Mouse (Mus musculus) thymus, adult 2 months (tissue): ENCODE measurements at regions not wholly inside any gene's neighbourhood (a gene's known extent, or its start where the extent isn't known, plus 50 kb on each side); places are given as distances from the start of the nearest gene placed in this dataset.

Experiments used
- DNase-seq: peaks from one replicate; pipeline ENCODE4 v3.0.0; 2021
- H3K27ac ChIP-seq: fragments of 200-500 bp; 2 replicates; pipeline ENCODE4 v1.5.1; 2012; ENCODE audit warnings: low read length, control low read depth; ENCODE audit not compliant: control insufficient read depth, insufficient read depth
- H3K27me3 ChIP-seq: fragments of 200-500 bp; 2 replicates; pipeline ENCODE4 v1.6.1; 2012; ENCODE audit warnings: mild to moderate bottlenecking, low read length, moderate library complexity, mixed read lengths; ENCODE audit not compliant: control insufficient read depth, insufficient read depth
- H3K36me3 ChIP-seq: fragments of 200-500 bp; 2 replicates; pipeline ENCODE4 v1.6.1; 2012; ENCODE audit warnings: mild to moderate bottlenecking, low read length, moderate library complexity; ENCODE audit not compliant: control insufficient read depth, insufficient read depth
- H3K4me1 ChIP-seq: fragments of 200-500 bp; replicated peaks from 2 replicates; pipeline ENCODE4 v1.6.1; 2012; ENCODE audit warnings: low read length; ENCODE audit not compliant: control insufficient read depth, insufficient read depth
- H3K4me3 ChIP-seq: fragments of 200-500 bp; 2 replicates; pipeline ENCODE4 v1.5.1; 2012; ENCODE audit warnings: mild to moderate bottlenecking, low read length, control low read depth, moderate library complexity; ENCODE audit not compliant: control insufficient read depth, insufficient read depth
- CTCF ChIP-seq: fragments of 200-500 bp; IDR thresholded peaks from 2 replicates; pipeline ENCODE4 v1.5.1; 2012; ENCODE audit warnings: mild to moderate bottlenecking, control low read depth, low read length, moderate library complexity, borderline replicate concordance; ENCODE audit not compliant: control insufficient read depth, poor library complexity, insufficient read depth; ENCODE audit errors: extremely low read depth
- POLR2A ChIP-seq: fragments of 200-500 bp; IDR thresholded peaks from 2 replicates; pipeline ENCODE4 v1.6.1; 2012; ENCODE audit warnings: mild to moderate bottlenecking, low read length, control low read depth, moderate library complexity; ENCODE audit not compliant: control insufficient read depth, poor library complexity, insufficient read depth; ENCODE audit errors: extremely low read depth
- WGBS: fragments of 180-500 bp; shearing (Covaris S2); methylation state at CpG from one replicate; pipeline ENCODE4 v1.1.7; 2018; 5-methylcytosine and 5-hydroxymethylcytosine counted together

DNA sequence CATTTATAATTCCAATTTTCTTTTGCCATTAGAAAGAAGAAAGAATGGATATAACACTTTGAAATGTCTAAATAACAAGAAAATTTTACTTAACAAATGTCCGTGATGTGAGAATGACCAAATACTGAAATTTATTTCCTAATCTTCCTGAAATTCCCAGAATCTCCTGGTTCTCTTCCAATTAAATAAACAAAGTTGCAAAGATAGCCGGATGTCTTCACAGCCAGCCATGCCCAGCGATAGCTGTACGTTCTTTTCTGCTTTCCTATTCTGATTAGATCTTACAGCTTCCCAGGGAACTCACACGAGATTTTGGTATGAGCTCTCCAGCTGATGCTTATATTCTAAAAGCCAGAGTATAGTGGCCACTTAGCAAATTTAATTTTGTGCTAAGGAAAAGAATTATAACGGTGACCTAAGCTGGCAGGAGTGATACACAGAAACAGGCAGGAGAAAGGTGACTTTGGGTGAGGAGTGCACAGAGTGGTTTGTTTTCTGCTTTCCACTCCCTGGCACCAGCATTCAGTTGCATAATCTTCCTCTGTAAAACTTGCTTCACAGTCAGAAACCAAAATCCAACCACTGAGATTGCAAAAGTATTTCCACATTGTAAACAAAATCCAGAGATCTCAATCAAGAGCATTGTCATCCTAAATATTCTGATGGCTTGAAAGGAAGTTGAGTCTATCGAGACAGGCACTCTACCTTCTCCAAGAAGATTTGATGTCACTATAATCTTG is 74.7 kb upstream of the Foxq1 start:
- H3K4me1 ChIP-seq = no peaks in the 10 kb centered on the region
- 88% methylated on average over 7 of the region's 7 CpGs for WGBS

DNA sequence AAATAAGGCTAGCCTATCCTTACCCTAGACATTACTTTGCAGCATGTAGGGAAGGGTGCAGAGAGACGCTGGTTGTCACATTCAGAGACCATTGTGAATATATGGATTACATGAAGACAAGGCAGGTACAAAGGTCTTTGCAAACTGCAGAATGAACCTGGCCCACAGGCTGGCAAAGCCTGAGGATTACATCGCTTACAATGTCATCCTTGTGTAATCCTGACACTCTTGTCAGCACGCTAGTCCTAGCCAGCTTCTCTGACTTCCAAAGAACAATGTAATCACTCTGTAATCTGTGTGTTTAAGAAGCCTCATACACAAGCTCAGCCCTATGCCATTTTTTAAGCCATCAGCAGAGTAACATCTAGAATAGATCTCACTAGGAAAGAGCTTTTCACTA is 69.6 kb upstream of the Foxq1 start:
- no peaks in the 10 kb centered on the region for H3K36me3 ChIP-seq
- no peak overlapping the region for H3K27ac ChIP-seq
- no peak overlapping the region for H3K4me3 ChIP-seq
- DNase-seq = no peak
- H3K4me1 ChIP-seq = no peaks in the 10 kb centered on the region
- no peaks in the 10 kb centered on the region for H3K27me3 ChIP-seq
- TF ChIP-seq POLR2A (no peak), CTCF (no peak)
- WGBS = 94% methylated on average over 3 of the region's 3 CpGs

More for the DNA sequence above, 74.7 kb upstream of the Foxq1 start:
- Histone ChIP-seq H3K27ac (no peak overlapping the region), H3K36me3 (no peaks in the 10 kb centered on the region), H3K4me3 (no peak overlapping the region), H3K27me3 (no peaks in the 10 kb centered on the region)
- TF ChIP-seq POLR2A (no peak), CTCF (no peak)
- DNase-seq = no peak

DNA sequence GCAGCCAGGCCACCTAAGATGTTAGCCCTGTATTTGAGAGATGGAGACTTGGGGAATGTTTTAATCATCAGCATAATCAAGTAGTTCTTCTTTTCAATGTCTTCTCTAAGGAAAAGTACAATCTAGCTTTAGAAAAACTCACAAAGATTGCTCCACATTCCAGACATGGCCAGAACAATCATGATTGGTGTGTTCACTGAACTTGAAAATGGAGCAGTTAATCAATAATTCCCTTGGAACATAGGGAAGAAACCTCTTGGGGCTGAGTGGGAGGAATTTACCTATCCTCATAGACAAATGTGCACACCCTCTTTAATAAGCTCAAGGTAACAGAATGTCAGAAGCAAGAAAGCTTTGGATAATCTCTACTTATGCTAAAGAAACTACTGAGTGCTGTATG is 67.7 kb upstream of the Foxq1 start:
- no peaks in the 10 kb centered on the region; the same call in 1 of the 2 replicates for H3K27me3 ChIP-seq
- H3K27ac ChIP-seq = no peak overlapping the region
- no peak for TF ChIP-seq POLR2A
- TF ChIP-seq CTCF = no peak
- no peak overlapping the region for H3K4me3 ChIP-seq
- no peaks in the 10 kb centered on the region for H3K36me3 ChIP-seq
- no peak for DNase-seq
- no peaks in the 10 kb centered on the region for H3K4me1 ChIP-seq

DNA sequence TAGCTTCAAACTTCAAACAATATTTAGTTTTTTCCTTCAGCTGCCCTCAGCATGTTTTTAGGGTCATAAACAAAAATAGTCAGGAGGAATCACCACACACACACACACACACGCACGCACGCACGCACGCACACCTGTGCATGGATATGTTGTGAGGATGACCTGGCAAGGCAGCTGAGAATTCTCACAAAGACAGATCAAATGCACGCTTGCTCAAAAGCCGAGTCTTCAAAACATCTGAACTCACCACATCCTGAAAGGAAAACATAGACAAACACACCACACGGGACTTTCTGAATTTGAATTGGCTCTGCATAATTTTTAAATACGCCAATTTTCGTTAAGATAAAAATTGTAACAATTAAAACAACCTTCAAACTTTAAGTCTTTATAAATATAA is 52.7 kb upstream of the Foxq1 start:
- Histone ChIP-seq H3K36me3 (no peaks in the 10 kb centered on the region), H3K4me1 (peaks cover 21% of the 10 kb centered on the region), H3K4me3 (no peak overlapping the region), H3K27ac (no peak overlapping the region), H3K27me3 (no peaks in the 10 kb centered on the region)
- WGBS = 6% methylated on average over 10 of the region's 10 CpGs
- no peak for TF ChIP-seq CTCF
- TF ChIP-seq POLR2A = no peak
- DNase-seq = no peak

DNA sequence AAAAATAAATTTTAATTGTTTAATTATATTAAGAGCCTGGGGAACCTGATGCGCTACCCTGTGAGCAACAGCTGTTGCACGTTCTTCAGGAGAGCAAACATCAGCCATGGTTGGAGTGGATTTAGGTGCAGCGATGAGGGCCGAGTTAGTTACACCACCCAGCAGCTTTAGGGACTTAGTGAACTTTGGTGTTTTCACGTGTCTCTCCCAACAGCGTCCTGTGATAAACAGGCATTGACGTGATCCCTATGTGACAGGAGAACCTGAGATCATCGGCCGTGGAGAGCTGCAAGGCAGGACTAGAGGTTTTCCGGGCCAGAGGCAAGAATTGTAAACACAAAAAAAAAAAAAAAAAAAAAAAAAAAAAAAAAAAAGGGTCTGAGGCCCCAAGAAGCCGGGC is 52.1 kb upstream of the Foxq1 start:
- Histone ChIP-seq H3K27me3 (no peaks in the 10 kb centered on the region), H3K4me3 (no peak overlapping the region), H3K4me1 (peaks cover 21% of the 10 kb centered on the region), H3K27ac (no peak overlapping the region), H3K36me3 (no peaks in the 10 kb centered on the region)
- DNase-seq = no peak
- 82% methylated on average over 11 of the region's 11 CpGs for WGBS
- TF ChIP-seq POLR2A = no peak
- TF ChIP-seq CTCF = no peak

DNA sequence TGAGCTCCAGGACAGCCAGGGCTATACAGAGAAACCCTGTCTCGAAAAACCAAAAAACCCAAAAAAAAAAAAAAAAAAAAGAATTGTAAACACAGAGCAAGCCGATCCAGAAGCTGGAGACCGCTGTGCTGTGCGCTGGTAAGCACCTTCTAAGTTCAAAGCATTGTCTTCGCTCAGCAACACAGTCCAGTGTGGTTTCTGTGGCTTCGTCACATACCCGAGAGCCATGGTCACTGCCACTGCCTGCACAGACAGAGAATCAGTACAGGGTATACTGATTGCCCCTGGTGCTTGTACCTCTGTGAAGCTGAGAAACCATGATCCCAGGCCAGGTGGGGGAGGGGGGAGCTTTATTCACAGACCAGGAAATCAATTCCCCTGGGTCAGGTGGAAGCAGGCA is 51.6 kb upstream of the Foxq1 start:
- Histone ChIP-seq H3K27me3 (no peaks in the 10 kb centered on the region), H3K36me3 (no peaks in the 10 kb centered on the region), H3K4me3 (no peak overlapping the region), H3K4me1 (peaks cover 21% of the 10 kb centered on the region), H3K27ac (no peak overlapping the region)
- TF ChIP-seq POLR2A = no peak
- TF ChIP-seq CTCF = no peak
- WGBS = 3% methylated on average over 6 of the region's 7 CpGs
- no peak for DNase-seq

DNA sequence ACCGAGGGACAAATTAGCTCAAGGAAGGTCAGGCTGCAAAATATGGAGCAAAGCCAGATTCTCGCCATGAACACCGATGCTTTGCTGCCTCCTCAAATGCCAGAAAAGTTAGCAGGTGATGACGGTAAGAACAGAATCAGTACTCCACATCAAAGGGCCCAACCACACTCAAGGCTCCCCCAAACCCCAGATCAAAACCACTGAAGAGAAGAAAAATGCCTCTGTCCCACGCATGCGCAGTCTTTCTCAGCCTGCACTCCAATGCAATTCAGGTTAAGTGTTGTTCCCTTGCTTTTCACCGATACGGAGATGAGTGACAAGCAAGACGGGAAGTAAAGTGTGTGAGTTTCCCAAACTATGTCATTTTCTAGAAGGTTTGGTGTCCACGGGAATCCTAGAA is 50.5 kb upstream of the Foxq1 start:
- DNase-seq = peak; percentile 58
- H3K4me1 ChIP-seq = peaks cover 21% of the 10 kb centered on the region
- no peak overlapping the region for H3K27ac ChIP-seq
- WGBS = 30% methylated on average over 10 of the region's 10 CpGs
- no peak for TF ChIP-seq POLR2A
- no peaks in the 10 kb centered on the region for H3K36me3 ChIP-seq
- H3K4me3 ChIP-seq = no peak overlapping the region
- no peaks in the 10 kb centered on the region for H3K27me3 ChIP-seq
